18 mouse cellular contexts compared by ENCODE assay signal in genomic region chr10:44477240-44477639, GRCm38 (mm10). TPM values are rescaled to one million over a fixed set of nuclear protein-coding genes. Genes with fewer than 3 reads are reported as not detected.
DNase-seq lines count a peak whose midpoint lies in the region; ATAC-seq lines count a peak whose summit lies in the region.
"Had no signal": no experiment of that assay in that cellular context is flagged by ENCODE, and none has a peak within 500 bp of the region (broad histone marks: within the 10 kb centered on the region; RNA-seq: fewer than 3 reads in every experiment).

No protein-coding gene starts in this region.

- no peak for DNase-seq in lung, postnatal 36 days
- no peak for DNase-seq in intestine, embryonic 14.5 days (ENCODE audit: low spot score)
- DNase-seq in left cerebral cortex, postnatal 25 days (ENCODE audit: low spot score in 2 of 2) = no peak
- DNase-seq in kidney, postnatal 36 days = no peak
- DNase-seq: adrenal gland, adult 2 months; adrenal gland, postnatal 25 days; cerebellum, adult 2 months; embryo, embryonic 11 days; gastrocnemius, adult 2 months; gastrocnemius, postnatal 25 days; heart, postnatal 36 days had no signal

- peak overlapping the region; percentile 51 for H3K4me2 ChIP-seq in lung, embryonic 15.5 days
- H3K4me2 ChIP-seq in intestine, embryonic 14.5 days (ENCODE audit: low read length) = peak overlapping the region; percentile 41; the same call in 1 of the 2 replicates
- H3K4me2 ChIP-seq in intestine, embryonic 15.5 days (replicated peaks) = peak overlapping the region; percentile 48
- H3K4me2 ChIP-seq in stomach, embryonic 15.5 days = peak overlapping the region; percentile 43; the same call in 1 of the 2 replicates
- H3K4me2 ChIP-seq: embryonic facial prominence, embryonic 12.5 days; forebrain, embryonic 13.5 days; heart, embryonic 12.5 days; hindbrain, embryonic 15.5 days had no signal

- no peaks in the 10 kb centered on the region for H3K9me3 ChIP-seq in lung, embryonic 15.5 days
- H3K9me3 ChIP-seq in intestine, embryonic 14.5 days (ENCODE audit: control insufficient read depth, low read length) = no peaks in the 10 kb centered on the region
- H3K9me3 ChIP-seq in intestine, embryonic 15.5 days = no peaks in the 10 kb centered on the region
- no peaks in the 10 kb centered on the region for H3K9me3 ChIP-seq in stomach, embryonic 15.5 days
- H3K9me3 ChIP-seq: embryonic facial prominence, embryonic 12.5 days; forebrain, embryonic 13.5 days; heart, embryonic 12.5 days; hindbrain, embryonic 15.5 days had no signal

- H3K36me3 ChIP-seq in lung, embryonic 15.5 days = no peaks in the 10 kb centered on the region
- no peaks in the 10 kb centered on the region for H3K36me3 ChIP-seq in intestine, embryonic 14.5 days (ENCODE audit: control insufficient read depth, insufficient read depth, low read length)
- H3K36me3 ChIP-seq in intestine, embryonic 15.5 days = no peaks in the 10 kb centered on the region
- H3K36me3 ChIP-seq in stomach, embryonic 15.5 days = no peaks in the 10 kb centered on the region
- H3K36me3 ChIP-seq: embryonic facial prominence, embryonic 12.5 days; heart, embryonic 12.5 days; hindbrain, embryonic 15.5 days had no signal

- no peak overlapping the region for H3K4me3 ChIP-seq in lung, embryonic 15.5 days
- H3K4me3 ChIP-seq in intestine, embryonic 14.5 days (ENCODE audit: low read depth, low read length) = no peak overlapping the region
- no peak overlapping the region for H3K4me3 ChIP-seq in intestine, embryonic 15.5 days (replicated peaks)
- no peak overlapping the region for H3K4me3 ChIP-seq in stomach, embryonic 15.5 days (replicated peaks)
- H3K4me3 ChIP-seq: embryonic facial prominence, embryonic 12.5 days; forebrain, embryonic 13.5 days; gastrocnemius, adult 2 months; heart, embryonic 12.5 days; hindbrain, embryonic 15.5 days had no signal

- peaks cover 28% of the 10 kb centered on the region for H3K4me1 ChIP-seq in lung, embryonic 15.5 days
- H3K4me1 ChIP-seq in intestine, embryonic 14.5 days (replicated peaks; ENCODE audit: control insufficient read depth, insufficient read depth, low read length) = peaks cover 19% of the 10 kb centered on the region
- peaks cover 21% of the 10 kb centered on the region for H3K4me1 ChIP-seq in intestine, embryonic 15.5 days (replicated peaks)
- 0 out of 2 replicates have a peak, but pooled peaks cover 4% of the 10 kb centered on the region for H3K4me1 ChIP-seq in stomach, embryonic 15.5 days
- H3K4me1 ChIP-seq: embryonic facial prominence, embryonic 12.5 days; hindbrain, embryonic 15.5 days had no signal

- ATAC-seq in lung, embryonic 15.5 days (ENCODE audit: borderline replicate concordance, extremely low read depth, low FRiP score, low TSS enrichment) = no peak
- ATAC-seq in intestine, embryonic 14.5 days (replicated peaks; ENCODE audit: low FRiP score, low TSS enrichment, low read depth) = no peak
- ATAC-seq in intestine, embryonic 15.5 days = no peak; the same call in 1 of the 2 replicates
- ATAC-seq in stomach, embryonic 15.5 days (ENCODE audit: insufficient read depth, low FRiP score, low read depth) = peak; percentile 60
- ATAC-seq: forebrain, embryonic 13.5 days had no signal

- no peak overlapping the region for H3K27ac ChIP-seq in lung, embryonic 15.5 days
- H3K27ac ChIP-seq in intestine, embryonic 14.5 days (ENCODE audit: low read depth) = no peak overlapping the region
- H3K27ac ChIP-seq in intestine, embryonic 15.5 days = 0 out of 2 replicates have a peak overlapping the region, but pooled peaks have one; percentile 42
- no peak overlapping the region for H3K27ac ChIP-seq in stomach, embryonic 15.5 days
- H3K27ac ChIP-seq: embryonic facial prominence, embryonic 12.5 days; forebrain, embryonic 13.5 days; gastrocnemius, adult 2 months; hindbrain, embryonic 15.5 days had no signal

- WGBS in lung, embryonic 15.5 days = 43% methylated on average over 8 of the region's 8 CpGs
- 59% methylated on average over 8 of the region's 8 CpGs for WGBS in intestine, embryonic 14.5 days
- WGBS in intestine, embryonic 15.5 days = 47% methylated on average over 8 of the region's 8 CpGs
- WGBS in stomach, embryonic 15.5 days = 33% methylated on average over 8 of the region's 8 CpGs

- H3K9ac ChIP-seq in lung, embryonic 15.5 days = no peak overlapping the region
- H3K9ac ChIP-seq in intestine, embryonic 14.5 days (ENCODE audit: low read length) = no peak overlapping the region
- no peak overlapping the region for H3K9ac ChIP-seq in intestine, embryonic 15.5 days
- H3K9ac ChIP-seq in stomach, embryonic 15.5 days = no peak overlapping the region
- H3K9ac ChIP-seq: embryonic facial prominence, embryonic 12.5 days; forebrain, embryonic 13.5 days; heart, embryonic 12.5 days; hindbrain, embryonic 15.5 days had no signal

- peaks cover under 1% of the 10 kb centered on the region; the same call in 1 of the 2 replicates for H3K27me3 ChIP-seq in lung, embryonic 15.5 days
- H3K27me3 ChIP-seq in intestine, embryonic 14.5 days (replicated peaks; ENCODE audit: control insufficient read depth, insufficient read depth, low read length) = no peaks in the 10 kb centered on the region
- no peaks in the 10 kb centered on the region for H3K27me3 ChIP-seq in intestine, embryonic 15.5 days (replicated peaks)
- H3K27me3 ChIP-seq in stomach, embryonic 15.5 days (replicated peaks) = peaks cover 4% of the 10 kb centered on the region; the same call in 1 of the 2 replicates
- H3K27me3 ChIP-seq: hindbrain, embryonic 15.5 days had no signal

- intact Hi-C loops in left cerebral cortex, postnatal 25 days (cut with DNase I) = no loop called here

RNA-seq across cellular contexts. Expression of gene Prdm1, which starts 51.1 kb away (rescaled TPM):
- polyA plus RNA-seq in lung, embryonic 15.5 days (2015; fragmentation: Nextera tagmentation; extraction: Ambion mirVana) = 1.6 and 1.7 TPM in 2 replicates
- polyA plus RNA-seq in intestine, embryonic 14.5 days (2014; fragmentation: Nextera tagmentation; extraction: Ambion mirVana) = 26.3 and 30.5 TPM in 2 replicates
- 21.2 and 22.0 TPM in 2 replicates for polyA plus RNA-seq in intestine, embryonic 15.5 days (2015; fragmentation: Nextera tagmentation; extraction: Ambion mirVana)
- polyA plus RNA-seq in stomach, embryonic 15.5 days (2015; fragmentation: Nextera tagmentation; extraction: Ambion mirVana) = 6.4 and 6.9 TPM in 2 replicates
- 1 to 10 TPM in 1 of 2 experiments, under 1 TPM in 1; 0.53 to 1.1 TPM for total RNA-seq in left cerebral cortex, postnatal 25 days (2021)
